Mouse (Mus musculus): ENCODE measurements around the gene Mbtps2.

DNA sequence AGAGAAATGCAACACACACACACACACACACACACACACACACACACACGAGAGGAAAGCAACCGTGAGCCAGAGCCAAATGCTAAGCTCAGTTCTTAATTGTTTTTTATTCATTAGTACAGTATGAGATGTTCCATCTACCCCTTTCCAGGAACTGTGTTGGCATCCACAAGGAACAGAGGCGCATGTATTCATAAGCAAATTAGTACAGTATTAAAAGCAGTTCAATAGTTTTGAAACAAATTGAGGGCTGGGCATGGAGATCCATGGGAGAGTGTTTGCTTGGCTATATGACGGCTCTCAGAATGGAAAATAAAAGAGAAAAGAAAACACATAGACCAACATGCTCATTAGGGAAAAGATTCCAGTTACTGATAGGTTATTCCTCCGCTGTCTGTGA, 44.3 kb upstream of the Mbtps2 start:
- TF ChIP-seq POLR2A (IDR thresholded peaks at IDR 0.05; ENCODE audit: borderline replicate concordance, extremely low read depth, low read depth, low read length) (no peak), CTCF (IDR thresholded peaks at IDR 0.05; ENCODE audit: insufficient read depth, low read length) (no peak)
